Mouse (Mus musculus) cerebellum, adult 18-20 months (tissue): ENCODE results near the gene Hps1.
"Not testable (repeated sequence)": the region's sequence is repeated elsewhere in the genome, so short reads cannot be mapped to it uniquely, and the experiment has no call there.

Experiments used
- DNase-seq, 2 experiments: peaks; one replicate each; pipeline ENCODE4 v3.0.0; 2021

The Hps1 gene

GRCm38 (mm10) chr19:42779531-42780155, at the start of gene Hps1:
TSS of gene Hps1 (minus strand) at chr19:42779978.
- peak; percentile 85 to 92 for DNase-seq

GRCm38 (mm10) chr19:42829196-42829595, 49.4 kb upstream of the Hps1 start:
- DNase-seq = no peak

GRCm38 (mm10) chr19:42827843-42828242, 48.1 kb upstream of the Hps1 start:
- no peak for DNase-seq

GRCm38 (mm10) chr19:42820109-42820508, 40.3 kb upstream of the Hps1 start:
- no peak for DNase-seq

- no peak for DNase-seq
Observed at GRCm38 (mm10) chr19:42817761-42818160, 38.0 kb upstream of the Hps1 start.

GRCm38 (mm10) chr19:42816261-42816660, 36.5 kb upstream of the Hps1 start:
- no peak for DNase-seq

- no peak for DNase-seq
Observed at GRCm38 (mm10) chr19:42810140-42810539, 30.4 kb upstream of the Hps1 start.

- DNase-seq = no peak
Observed at GRCm38 (mm10) chr19:42809491-42809890, 29.7 kb upstream of the Hps1 start.

- no peak for DNase-seq
Observed at GRCm38 (mm10) chr19:42797866-42798265, 18.1 kb upstream of the Hps1 start.

GRCm38 (mm10) chr19:42795801-42796200, 16.0 kb upstream of the Hps1 start:
- DNase-seq = no peak

GRCm38 (mm10) chr19:42794914-42795613, 15.3 kb upstream of the Hps1 start:
- peak; percentile 84 to 88 for DNase-seq

- no peak for DNase-seq
Observed at GRCm38 (mm10) chr19:42788311-42788710, 8.5 kb upstream of the Hps1 start.

GRCm38 (mm10) chr19:42785562-42786220, 5.9 kb upstream of the Hps1 start:
- no peak for DNase-seq

GRCm38 (mm10) chr19:42785129-42785528, 5.4 kb upstream of the Hps1 start:
- no peak for DNase-seq

GRCm38 (mm10) chr19:42780156-42780538, 369 bp upstream of the Hps1 start:
- not testable (repeated sequence) for DNase-seq

- DNase-seq = peak; percentile 30 to 32
Observed at GRCm38 (mm10) chr19:42777801-42778200, 2.0 kb downstream of the Hps1 start.

- DNase-seq = no peak
Observed at GRCm38 (mm10) chr19:42776813-42777212, 3.0 kb downstream of the Hps1 start.

- no peak for DNase-seq
Observed at GRCm38 (mm10) chr19:42770141-42770872, 9.5 kb downstream of the Hps1 start.

- DNase-seq = no peak
Observed at GRCm38 (mm10) chr19:42769648-42770047, 10.1 kb downstream of the Hps1 start.

GRCm38 (mm10) chr19:42767361-42767760, 12.4 kb downstream of the Hps1 start:
- no peak for DNase-seq

GRCm38 (mm10) chr19:42764398-42764797, 15.4 kb downstream of the Hps1 start:
- no peak for DNase-seq

GRCm38 (mm10) chr19:42756671-42757070, 23.1 kb downstream of the Hps1 start:
- no peak for DNase-seq

GRCm38 (mm10) chr19:42755148-42755870, 24.5 kb downstream of the Hps1 start:
- no peak for DNase-seq
